Mouse (Mus musculus) gastrocnemius, postnatal 36 days (tissue): ENCODE results near the gene Oasl1. TPM values are rescaled to one million over a fixed set of nuclear protein-coding genes. Genes with fewer than 3 reads are reported as not detected.
"Not testable (repeated sequence)": the region's sequence is repeated elsewhere in the genome, so short reads cannot be mapped to it uniquely, and the experiment has no call there.

Experiments used
- DNase-seq, 2 experiments: peaks; one replicate each; pipeline ENCODE4 v3.0.0; 2022
- intact Hi-C: fragments of 180-260 bp; cut with DNase I; formaldehyde crosslinking; loops from one replicate; pipeline ENCODE4 v1.15.1; 2025
- long read RNA-seq, 2 experiments: library from polyadenylated mRNA; stranded (forward); transcript quantifications; one replicate each; pipeline ENCODE4 v2.0.0; 2021
- total RNA-seq, 2 experiments: library from RNA; stranded (reverse); gene quantifications; 2 replicates each; pipeline ENCODE4 v1.2.3; 2021

Oasl1 gene
- under 1 TPM in 1 of 2 experiments, not detected in 1; 0.59 TPM for total RNA-seq
- long read RNA-seq, experiment 1: 0 reads
- long read RNA-seq, experiment 2: 0 reads

- peak; percentile 45 to 59 for DNase-seq
- intact Hi-C loops: no loop called here
These were observed at the start of gene Oasl1 for GRCm38 (mm10) chr5:114922998-114923473. Gene Oasl1, plus strand, starts transcription at chr5:114923240.

- intact Hi-C loops: no loop called here
- DNase-seq: no peak
These were observed 47.2 kb upstream of the Oasl1 start for GRCm38 (mm10) chr5:114875858-114876257.

- intact Hi-C loops: no loop called here
- no peak for DNase-seq
These were observed 46.7 kb upstream of the Oasl1 start for GRCm38 (mm10) chr5:114876331-114876730.

- no peak for DNase-seq
- intact Hi-C loops: no loop called here
These were observed 45.6 kb upstream of the Oasl1 start for GRCm38 (mm10) chr5:114877487-114877886.

GRCm38 (mm10) chr5:114879399-114879798 lies 43.6 kb upstream of the Oasl1 start:
- intact Hi-C loops: no loop called here
- no peak for DNase-seq

GRCm38 (mm10) chr5:114882319-114882718 lies 40.7 kb upstream of the Oasl1 start:
- DNase-seq, intact Hi-C loops: not testable (repeated sequence)

- intact Hi-C loops: no loop called here
- DNase-seq: no peak
These were observed 40.0 kb upstream of the Oasl1 start for GRCm38 (mm10) chr5:114883022-114883421.

- intact Hi-C loops: no loop called here
- no peak for DNase-seq
These were observed 36.2 kb upstream of the Oasl1 start for GRCm38 (mm10) chr5:114886801-114887200.

- intact Hi-C loops: no loop called here
- DNase-seq: no peak
These were observed 34.0 kb upstream of the Oasl1 start for GRCm38 (mm10) chr5:114888995-114889394.

GRCm38 (mm10) chr5:114895542-114895941 lies 27.5 kb upstream of the Oasl1 start:
- intact Hi-C loops: no loop called here
- DNase-seq: no peak

- intact Hi-C loops: no loop called here
These were observed 26.2 kb upstream of the Oasl1 start, which contains the start of gene Oasl2 for GRCm38 (mm10) chr5:114896688-114897373. Gene Oasl2, plus strand, starts transcription at chr5:114896936.

GRCm38 (mm10) chr5:114897374-114897793 lies 25.7 kb upstream of the Oasl1 start:
- peak; percentile 12 to 43 for DNase-seq
- intact Hi-C loops: no loop called here

More at GRCm38 (mm10) chr5:114896688-114897373, 26.2 kb upstream of the Oasl1 start, which contains the start of gene Oasl2:
- DNase-seq: peak in 1 of 2 experiments; percentile 24

GRCm38 (mm10) chr5:114898857-114899256 lies 24.2 kb upstream of the Oasl1 start:
- no peak for DNase-seq
- intact Hi-C loops: no loop called here

GRCm38 (mm10) chr5:114902413-114902812 lies 20.6 kb upstream of the Oasl1 start:
- DNase-seq: peak in 1 of 2 experiments; percentile 18

GRCm38 (mm10) chr5:114908598-114909305 lies 14.3 kb upstream of the Oasl1 start:
- intact Hi-C loops: no loop called here
- DNase-seq: no peak

More at GRCm38 (mm10) chr5:114902413-114902812, 20.6 kb upstream of the Oasl1 start:
- intact Hi-C loops: no loop called here

- intact Hi-C loops: no loop called here
- DNase-seq: no peak
These were observed 9.4 kb upstream of the Oasl1 start for GRCm38 (mm10) chr5:114913686-114914085.

- DNase-seq: no peak
- intact Hi-C loops: no loop called here
These were observed 8.2 kb upstream of the Oasl1 start for GRCm38 (mm10) chr5:114914855-114915254.

- intact Hi-C loops: no loop called here
- DNase-seq: no peak
These were observed 7.2 kb upstream of the Oasl1 start for GRCm38 (mm10) chr5:114915854-114916253.

GRCm38 (mm10) chr5:114916777-114917176 lies 6.3 kb upstream of the Oasl1 start:
- intact Hi-C loops: no loop called here
- no peak for DNase-seq

- DNase-seq, intact Hi-C loops: not testable (repeated sequence)
These were observed 5.7 kb upstream of the Oasl1 start for GRCm38 (mm10) chr5:114917357-114917756.
